Mouse (Mus musculus) right cerebral cortex, adult 18-20 months (tissue): ENCODE measurements around the gene St6gal1.
"Not testable (repeated sequence)": the region's sequence is repeated elsewhere in the genome, so short reads cannot be mapped to it uniquely, and the experiment has no call there.

Experiments used
- DNase-seq: peaks from one replicate; pipeline ENCODE4 v3.0.0; 2022; ENCODE audit warnings: mixed read lengths

The St6gal1 gene

DNA sequence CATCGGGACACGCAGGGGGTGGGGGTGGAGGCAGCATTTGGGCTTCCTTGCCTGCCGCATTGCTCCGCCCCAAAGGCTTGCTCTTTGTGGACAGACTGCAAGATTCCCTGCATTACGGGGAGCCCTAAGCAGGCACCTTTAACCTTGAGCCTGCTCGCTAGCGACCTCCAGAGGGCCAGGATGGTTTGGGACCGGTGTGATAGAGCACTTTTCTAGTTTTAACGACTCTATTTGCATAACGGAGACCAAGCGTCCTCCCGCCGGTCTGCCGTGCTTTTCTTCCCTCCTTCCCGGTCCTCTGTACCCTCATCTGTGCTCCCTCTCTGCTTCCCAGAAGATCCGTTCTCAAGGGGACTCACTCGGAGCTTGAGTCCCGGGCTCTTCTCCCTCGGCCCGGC lies at the start of gene St6gal1:
Gene St6gal1, plus strand, starts transcription at position 70 of the 398 bp plus-strand sequence.
- peak; percentile 61 for DNase-seq

DNA sequence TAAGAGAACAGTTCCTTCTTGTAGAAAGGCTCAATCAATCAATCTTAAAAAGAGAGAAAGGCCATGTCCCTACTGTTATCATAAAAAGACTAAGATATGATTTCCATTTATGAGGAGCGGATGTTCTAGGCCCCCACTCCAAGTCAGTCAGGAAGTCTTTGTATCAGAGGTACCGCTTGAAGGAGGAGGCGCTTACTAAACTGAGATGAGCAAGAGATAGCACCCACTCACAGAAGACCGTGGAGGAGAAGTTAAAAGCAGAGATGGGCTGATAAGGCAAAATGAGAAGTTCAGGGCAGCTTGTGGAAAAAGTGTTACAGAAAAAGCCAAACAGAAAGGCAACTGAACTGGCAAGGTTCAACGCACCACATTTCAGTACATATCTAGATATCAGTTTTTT lies 49.7 kb upstream of the St6gal1 start:
- no peak for DNase-seq

DNA sequence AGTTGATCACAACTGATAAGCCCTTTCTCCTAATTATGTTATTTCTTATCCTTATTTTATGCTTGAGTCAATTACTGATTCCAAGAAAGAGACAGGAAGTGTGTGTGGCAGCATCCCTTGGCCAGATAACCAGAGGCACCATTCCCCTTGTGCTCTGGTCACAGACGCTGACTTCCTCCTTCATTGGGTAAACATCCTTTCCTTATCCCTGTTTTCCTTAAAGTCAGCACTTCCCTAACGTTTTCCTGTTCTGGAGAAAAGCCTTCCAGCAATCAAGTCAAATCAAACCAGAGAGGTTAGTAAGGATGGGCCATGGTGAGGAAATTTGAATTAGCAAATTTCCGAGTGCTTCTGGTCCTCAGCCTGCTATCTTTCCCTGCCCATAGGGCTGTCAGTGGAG lies 48.6 kb upstream of the St6gal1 start:
- DNase-seq = no peak

DNA sequence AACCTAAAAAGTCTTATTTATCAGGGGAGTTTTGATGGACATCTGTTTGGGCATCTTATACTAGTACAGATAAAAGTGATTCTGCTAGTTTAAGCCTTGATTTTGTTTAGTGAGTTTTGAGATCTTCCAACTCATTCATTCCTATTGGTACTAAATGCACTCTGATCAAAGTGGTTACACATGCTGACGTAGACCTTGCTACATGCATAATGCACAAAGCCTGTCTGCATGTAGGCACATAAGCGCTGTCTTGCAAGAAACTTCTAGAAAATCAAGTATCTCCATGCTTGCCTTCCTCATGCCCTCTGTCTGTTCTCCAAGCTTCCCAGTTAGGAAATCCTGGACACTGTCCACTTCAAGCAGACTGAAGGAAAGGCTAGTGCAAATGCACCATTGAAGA lies 46.7 kb upstream of the St6gal1 start:
- DNase-seq = no peak

DNA sequence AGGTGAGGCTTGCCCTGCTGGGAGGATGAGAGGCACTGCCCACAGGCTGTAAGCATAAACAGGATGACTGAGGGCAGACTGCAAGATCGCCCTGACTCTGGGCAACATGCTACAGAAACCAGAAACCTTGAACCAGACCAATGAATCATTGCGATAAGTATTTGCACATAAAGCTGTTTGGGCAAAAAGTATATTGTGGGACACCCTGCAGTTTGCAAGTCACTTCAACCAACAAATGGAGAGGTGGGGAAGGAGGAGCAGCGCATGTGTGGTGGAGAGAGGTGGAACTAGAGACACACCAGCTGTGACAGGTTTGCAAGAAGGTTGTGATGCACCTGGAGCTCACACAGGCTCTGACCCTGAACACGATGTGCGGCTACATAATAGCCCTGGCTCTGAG lies 45.7 kb upstream of the St6gal1 start:
- no peak for DNase-seq

DNA sequence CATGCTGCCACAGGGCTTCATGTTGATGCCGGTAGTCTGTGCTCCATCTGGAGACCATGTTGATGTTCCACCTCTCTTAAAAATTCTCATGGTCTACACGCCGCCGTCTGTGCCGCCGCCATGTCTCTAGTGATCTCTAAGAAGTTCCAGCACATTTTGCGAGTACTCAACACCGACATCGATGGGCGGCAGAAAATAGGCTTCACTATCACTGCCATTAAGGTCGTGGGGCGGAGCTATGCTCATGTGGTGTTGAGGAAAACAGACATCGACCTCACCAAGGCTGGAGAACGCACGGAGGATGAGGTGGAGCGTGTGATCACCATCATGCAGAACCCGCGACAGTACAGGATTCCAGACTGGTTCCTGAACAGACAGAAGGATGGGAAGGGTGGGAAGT lies 45.1 kb upstream of the St6gal1 start:
- not testable (repeated sequence) for DNase-seq

DNA sequence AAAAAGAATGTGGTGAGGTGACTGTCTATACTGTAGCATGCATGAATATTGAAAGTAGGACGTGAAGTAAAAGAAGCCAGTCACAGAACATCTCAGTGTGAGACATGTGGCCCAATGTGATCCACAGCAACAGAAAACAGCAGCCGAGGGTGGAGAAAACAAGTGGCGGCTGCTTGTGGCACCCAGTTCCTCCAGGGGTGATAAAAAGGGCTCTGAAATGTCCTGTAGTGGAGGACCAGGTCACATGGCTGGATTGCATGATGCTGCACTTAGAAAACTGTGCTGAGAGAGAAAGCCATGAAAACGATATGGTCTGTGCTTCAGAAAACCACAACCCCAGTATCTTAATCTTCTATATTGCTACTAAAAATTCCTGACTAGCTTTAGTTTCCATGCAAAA lies 43.5 kb upstream of the St6gal1 start:
- DNase-seq = no peak

DNA sequence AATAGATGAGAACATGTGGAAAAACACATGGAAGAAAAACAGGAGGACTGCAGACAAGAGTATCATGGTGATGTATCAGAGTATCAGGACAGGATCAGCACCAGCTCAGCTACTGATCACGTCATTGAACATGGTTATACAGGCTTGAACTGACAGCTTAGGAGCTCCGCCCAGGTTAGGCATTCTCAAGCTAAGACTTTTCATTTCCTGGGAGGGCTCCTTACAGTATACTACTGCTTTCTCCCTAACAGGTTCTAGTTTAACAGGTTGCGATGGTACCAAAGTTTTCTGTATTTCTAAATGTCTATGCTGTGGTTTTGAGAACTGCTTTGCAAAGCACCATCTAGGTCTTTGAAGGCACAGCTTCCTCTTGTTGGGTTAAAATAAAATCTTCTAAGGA lies 43.1 kb upstream of the St6gal1 start:
- DNase-seq = no peak

DNA sequence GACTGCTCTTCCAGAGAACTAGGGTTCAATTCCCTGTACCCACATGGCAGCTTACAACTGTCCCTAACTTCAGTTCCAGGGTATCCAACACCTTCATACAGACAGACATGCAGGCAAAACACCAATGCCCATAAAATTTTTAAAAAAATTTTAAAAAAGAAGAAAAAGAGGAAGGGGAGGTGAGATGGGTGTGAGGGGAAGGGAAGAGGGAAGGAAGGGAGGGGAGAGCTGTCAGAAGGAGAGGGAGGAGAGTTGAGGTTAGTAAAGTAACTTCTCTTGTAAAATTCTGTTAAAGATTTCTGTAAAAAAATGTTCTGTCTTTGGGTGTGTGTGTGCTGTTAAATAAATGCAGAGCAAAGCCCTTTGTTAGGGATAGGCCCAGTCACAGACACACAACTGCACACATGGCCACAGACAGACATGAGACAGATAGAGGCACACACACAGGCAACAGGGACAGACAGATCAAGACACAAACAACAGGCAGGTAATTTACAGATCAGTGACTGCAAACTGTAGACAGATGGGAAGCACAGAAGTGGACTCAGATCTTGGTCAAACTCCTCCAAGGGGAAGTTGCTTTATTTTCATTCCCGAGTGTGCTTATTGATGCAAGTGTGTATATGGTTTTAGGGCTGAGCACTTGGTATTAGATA lies 42.5 kb upstream of the St6gal1 start:
- no peak for DNase-seq

DNA sequence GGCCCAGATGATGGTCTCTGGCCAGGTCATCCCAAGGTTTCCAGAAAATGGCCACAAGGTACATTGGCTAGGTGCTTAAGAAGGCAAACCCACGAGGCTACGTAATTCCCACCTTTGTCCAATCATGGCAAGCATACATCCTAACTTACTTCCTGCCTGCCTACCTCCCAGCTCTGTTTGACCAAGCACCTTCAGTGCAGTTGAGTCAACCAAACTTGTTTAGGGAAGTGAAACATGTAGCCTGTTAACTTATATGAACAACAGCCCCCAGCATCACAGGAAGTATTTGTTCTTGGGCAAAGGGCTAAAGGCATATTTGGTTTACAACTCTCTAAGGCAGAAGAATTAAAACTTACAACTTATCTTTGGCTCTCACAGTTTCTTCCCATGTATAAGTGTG lies 38.7 kb upstream of the St6gal1 start:
- DNase-seq = no peak

DNA sequence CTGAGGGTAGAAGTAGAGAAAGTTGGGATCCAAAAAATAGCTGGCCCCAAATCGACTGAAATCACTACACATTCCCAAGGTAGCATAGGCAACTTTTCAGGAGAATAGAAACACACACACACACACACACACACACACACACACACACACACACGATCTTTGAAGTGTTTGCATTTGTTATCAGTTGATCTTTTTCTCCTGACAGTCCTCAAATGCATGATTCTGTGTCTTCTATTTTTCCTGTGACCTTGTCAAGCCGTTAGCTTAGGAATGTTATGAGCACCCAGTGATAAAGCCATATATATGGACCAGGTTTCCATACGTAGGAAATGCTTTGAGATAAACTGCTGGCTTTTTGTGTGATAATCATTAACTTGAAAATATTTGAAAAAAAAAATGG lies 38.1 kb upstream of the St6gal1 start:
- no peak for DNase-seq

DNA sequence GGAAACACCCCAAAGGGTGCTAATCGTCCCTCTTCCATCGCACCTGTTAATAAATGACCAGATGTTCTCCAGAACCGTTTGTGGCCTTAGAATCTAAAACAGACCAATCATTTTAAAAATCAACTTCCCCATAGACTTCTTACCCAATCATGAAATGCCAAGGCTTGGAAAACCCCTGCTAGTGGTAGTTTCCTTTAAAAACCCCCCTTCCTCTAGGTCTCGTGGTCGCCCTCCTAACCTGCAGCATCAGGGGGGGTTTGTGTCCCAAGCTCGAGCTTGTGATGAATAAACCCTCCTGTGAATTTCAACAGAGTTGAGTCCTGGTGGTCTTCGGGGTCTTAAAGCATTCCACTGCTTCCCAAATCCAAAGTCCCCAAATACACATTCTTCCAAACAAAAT lies 36.6 kb upstream of the St6gal1 start:
- DNase-seq = no peak

DNA sequence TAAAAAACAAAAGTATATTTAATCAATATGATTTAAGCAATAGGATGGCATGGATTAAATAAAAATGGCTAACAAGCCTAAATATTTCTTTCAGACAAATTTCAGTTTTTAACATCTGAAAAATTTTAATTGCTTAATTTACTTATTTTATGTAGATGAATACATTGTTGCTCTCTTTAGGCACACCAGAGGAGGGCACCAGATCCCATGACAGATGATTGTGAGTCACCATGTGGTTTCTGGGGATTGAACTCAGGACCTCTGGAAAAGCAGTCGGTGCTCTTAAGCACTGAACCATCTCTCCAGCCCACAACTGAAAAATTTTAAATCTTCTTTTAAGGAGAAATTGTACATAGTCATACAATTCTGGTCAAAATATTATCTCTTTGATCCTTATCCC lies 34.9 kb upstream of the St6gal1 start:
- DNase-seq = no peak

DNA sequence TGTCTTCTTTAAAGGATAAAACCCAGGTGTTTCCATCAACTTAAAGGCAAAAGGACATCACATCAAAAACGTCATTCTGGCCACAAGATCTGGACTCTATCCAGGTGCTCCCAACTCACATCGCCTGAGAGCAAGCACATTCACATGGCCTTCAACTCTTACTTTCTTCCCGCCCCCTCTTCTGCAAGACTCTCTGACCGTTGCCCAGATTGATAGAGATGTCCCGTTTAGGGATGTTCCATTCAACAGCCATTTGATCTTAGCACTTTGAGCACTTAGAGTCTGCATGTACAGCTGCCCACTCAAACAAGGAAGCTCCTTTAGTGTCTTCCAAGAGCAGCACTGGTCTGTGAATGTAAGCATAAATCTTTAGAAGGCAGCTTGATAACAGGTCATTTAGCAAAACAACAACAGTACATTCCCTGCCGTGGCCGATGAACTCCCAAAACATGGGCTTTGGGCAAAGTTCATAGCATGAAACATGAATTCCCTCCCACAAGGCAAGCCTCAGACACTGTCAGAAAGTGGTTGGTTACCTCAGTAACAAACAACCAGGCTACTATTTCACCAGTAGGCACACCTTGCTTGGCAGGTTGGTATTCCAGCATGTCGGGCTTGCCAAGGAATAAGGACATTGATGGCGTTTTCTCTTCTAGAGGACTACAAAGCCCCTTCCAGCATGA lies 32.8 kb upstream of the St6gal1 start:
- DNase-seq = no peak

DNA sequence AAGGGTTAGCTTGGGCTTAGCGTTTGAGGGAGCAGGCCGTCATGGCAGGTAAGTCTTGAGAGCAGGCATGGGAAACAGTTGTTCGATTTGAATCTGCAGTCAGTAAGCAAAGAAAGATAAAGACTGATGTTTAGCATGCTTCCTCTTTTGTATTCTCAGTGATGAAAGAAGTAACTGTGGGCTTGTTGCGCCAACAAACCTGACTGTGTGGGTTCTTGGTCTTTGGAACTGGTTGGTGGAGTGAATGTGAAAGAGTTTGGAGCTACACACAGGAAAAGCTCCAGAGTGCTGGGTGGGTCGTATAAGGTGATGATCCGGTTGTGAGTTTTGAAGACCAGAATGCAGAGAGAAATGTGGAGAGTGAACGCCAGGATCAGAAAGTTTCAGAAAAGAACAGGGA lies 28.9 kb upstream of the St6gal1 start:
- no peak for DNase-seq

DNA sequence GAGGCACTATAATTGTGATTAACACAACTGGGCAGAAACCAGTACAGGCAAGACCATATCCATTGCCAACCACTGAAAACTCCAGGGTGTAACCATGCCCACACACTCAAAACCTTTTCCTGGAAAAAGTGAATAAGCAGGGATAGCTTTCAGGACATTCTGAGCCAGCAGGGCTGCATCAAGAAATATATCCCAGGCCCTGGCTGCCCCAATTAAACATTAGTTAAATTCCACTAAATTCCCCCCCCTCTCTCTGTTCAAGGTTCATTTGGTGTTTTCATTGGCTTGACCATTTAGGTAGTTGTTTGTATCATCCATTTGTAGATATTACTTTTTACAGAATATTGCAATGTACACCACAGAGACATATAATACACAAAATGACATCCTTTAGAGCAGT lies 28.2 kb upstream of the St6gal1 start:
- no peak for DNase-seq

DNA sequence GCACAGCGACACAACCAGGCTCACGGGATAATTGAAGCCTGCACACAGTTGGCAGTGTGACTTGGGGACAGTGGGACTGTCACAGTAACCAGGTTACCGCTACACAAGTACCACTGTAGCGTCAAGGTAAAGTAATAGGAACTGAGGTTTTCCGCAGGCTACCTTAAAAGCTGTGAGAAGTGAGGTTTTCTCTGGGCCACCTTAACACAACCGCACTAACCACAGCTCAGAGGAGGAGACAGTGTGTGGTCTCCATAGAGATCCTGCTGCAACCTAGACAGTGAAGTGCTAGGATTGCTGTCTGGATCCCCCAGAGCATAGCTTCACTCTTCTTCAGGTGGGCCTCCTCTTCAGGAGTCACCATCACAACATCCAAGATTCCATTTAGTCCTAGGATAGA lies 27.7 kb upstream of the St6gal1 start:
- no peak for DNase-seq

DNA sequence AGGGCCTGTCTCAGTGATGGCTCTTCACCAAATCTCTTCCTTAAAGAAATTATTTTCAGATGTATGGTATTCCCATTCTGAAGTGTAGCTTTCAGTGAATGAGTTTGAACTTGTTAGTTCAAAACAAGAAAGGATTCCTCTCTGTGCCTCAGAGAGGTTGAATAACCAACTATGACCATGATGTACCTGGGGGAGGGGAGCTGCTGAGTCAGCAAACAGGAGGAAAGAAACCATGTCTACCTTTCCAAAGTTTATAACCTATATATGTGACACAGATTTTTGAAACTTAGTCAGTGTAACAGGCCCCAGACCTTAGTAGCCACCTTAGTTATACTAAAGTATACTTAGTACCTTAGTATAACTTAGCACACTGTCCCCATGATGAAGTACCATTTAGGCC lies 23.0 kb upstream of the St6gal1 start:
- no peak for DNase-seq

DNA sequence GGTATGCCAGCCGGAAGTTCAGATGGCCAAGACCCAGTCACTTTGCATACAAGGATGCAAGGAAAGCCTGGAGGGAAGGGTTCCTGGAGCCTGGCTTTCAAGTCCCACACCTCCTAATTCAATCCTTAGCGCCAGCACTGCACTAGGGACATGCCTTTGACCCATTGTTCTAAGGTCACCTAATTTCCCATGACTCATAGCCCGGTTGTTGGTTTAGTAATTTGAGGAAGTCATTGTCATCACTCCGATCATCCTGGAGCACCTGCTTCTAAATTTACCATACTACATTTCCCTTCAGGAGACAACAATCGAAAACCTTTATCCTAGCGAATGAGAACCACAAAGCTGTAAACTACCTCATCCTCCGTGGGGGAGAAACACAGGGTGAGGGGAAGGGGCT lies 10.2 kb upstream of the St6gal1 start:
- no peak for DNase-seq

DNA sequence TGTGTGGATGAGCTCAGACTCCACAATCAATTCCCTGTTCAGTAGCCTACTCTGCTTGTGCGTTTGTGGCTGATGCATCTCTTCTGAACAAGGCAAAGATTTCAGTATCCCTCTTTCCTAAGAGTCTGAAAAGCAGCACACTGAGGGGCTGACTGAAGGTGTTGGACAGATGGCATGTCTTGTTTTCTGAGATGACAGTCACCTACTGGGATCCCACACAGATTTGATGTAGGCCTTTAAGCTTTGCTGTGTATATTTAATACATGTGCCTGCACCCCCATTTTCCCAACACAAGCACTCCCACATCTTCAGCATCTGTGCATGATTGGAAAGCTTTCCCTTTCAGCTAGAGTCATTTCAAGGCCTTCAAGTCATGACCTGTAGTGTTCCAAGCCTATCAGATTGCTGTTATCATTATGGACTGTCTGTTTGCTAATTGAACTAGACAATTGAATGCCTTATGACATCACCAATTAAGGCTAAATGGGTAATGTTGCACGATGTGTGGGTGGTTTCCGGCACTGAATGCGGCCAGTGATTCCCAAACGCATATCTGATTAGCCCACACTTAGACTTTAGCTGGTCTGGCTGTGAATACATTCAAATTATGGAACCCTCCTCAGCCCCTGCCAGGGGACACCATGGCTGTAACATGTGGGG lies 9.2 kb upstream of the St6gal1 start:
- peak; percentile 18 for DNase-seq

DNA sequence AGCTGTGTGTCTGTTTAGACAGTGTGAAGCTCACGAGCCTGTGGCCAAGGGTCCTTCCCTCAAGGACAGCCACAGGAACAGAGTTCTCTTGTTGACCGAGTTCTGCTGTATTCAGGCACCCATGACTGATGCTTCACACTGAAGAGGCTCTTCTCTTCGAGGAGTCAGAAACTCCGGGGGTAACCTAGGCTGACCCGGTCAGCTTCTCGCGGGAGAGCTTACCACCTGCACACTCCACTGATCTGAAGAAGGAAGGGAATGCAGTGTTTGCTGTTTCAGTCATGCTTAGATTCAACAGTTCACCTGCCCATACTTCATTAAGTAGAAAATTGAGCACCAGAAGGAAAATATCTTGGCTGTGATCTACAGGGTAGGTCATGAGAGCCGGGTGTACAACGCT lies 8.2 kb upstream of the St6gal1 start:
- no peak for DNase-seq

DNA sequence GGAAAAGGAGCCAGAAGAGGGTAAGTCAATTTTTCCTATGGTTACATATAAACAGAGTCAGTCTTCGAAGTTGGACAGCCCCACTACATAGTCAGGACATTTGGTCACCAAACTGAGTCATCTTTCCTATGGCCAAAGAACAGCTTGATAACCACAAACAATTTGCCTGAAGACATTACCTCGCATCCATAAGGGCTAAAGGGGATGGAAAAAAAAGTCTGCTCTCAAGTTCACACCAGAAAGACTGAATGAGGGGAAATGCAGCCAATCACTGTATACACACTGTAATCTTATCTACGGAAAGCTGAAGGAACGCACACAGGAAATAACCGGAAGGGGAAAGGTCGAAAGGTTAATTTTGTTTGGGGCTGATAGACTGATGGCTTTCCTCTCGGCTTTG lies 6.2 kb upstream of the St6gal1 start:
- no peak for DNase-seq

DNA sequence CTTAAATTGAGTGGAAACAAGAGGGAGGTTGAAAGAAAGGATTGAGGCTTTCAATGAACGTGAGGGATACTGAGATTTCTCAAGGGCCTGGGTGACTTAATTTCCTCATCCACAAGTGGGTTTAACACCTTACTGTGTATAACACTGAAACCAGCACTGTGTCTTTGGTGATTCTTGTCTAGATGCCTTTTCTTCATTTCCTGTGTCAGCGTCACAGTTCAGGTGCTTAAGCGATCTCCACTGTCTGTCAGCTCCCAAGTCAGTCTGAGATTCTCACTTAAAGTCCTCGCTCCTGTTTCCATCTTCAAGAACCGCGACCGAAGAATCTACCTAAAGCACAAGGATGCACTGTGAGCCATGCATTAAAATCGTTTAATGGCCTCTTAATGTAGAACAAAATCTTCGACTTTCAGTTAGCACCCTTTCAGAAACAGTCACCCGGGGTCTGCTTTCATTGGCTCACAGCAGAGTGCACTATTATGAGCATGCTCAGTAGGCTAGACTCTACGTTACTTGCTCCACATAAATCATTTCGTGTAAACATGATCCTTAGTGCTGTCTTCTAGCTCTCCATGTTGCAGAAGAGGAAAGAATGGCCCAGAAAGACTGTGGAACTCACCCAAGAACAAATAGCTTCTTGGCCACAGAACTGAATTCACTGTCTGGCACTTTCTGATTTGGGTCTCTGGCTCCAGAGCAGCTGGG lies 1.2 kb upstream of the St6gal1 start:
- peak; percentile 38 for DNase-seq
